Mouse (Mus musculus): Measurements from ENCODE around the gene Ptprj.

DNA sequence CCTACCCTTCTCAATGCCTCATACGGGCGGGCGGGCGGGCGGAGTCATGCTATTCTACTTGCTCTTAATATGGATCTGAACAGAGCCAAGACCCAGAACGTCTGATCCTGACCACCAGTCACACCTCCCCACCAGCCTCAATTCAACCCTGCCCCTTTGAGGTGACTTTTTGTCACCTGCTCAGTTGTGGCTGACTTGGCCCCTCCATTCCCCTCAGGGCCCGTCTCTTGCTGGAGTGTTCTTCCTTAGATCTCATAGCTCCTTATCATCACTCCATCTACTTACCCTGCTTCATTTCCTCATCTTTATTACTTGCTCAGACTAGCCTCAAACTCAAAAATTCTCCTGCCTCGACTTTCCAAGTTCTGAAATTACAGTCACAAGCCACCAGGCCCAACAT, 15.9 kb downstream of the Ptprj start:
- TF ChIP-seq CTCF (IDR thresholded peaks at IDR 0.05) (no peak), EP300 (IDR thresholded peaks at IDR 0.05; ENCODE audit: insufficient read depth, low read depth, low read length) (no peak)

Data from heart, adult 2 months (tissue).